Mouse (Mus musculus) layer of hippocampus, postnatal 36 days (tissue): Measurements from ENCODE around the gene Cdc6. TPM values are rescaled to one million over a fixed set of nuclear protein-coding genes. Genes with fewer than 3 reads are reported as not detected.
"Not testable (repeated sequence)": the region's sequence is repeated elsewhere in the genome, so short reads cannot be mapped to it uniquely, and the experiment has no call there.

Experiments used
- DNase-seq, 2 experiments: peaks; one replicate each; pipeline ENCODE4 v3.0.0; 2022
- total RNA-seq, 2 experiments: library from RNA; stranded (reverse); gene quantifications; 2 replicates each; pipeline ENCODE4 v1.2.3; 2021

Cdc6 gene
- total RNA-seq, 2 experiments from 2014 or later: 0.50 to 0.88 TPM

GRCm38 (mm10) chr11:98909654-98910053, 2.1 kb downstream of the Cdc6 start:
- DNase-seq: peak; percentile 52 to 65

GRCm38 (mm10) chr11:98910415-98910814, 2.8 kb downstream of the Cdc6 start:
- no peak for DNase-seq

- DNase-seq: no peak
Measured at GRCm38 (mm10) chr11:98911498-98911897, 3.9 kb downstream of the Cdc6 start.

- no peak for DNase-seq
Measured at GRCm38 (mm10) chr11:98914196-98914595, 6.6 kb downstream of the Cdc6 start.

- DNase-seq: not testable (repeated sequence)
Measured at GRCm38 (mm10) chr11:98916376-98916775, 8.8 kb downstream of the Cdc6 start.

GRCm38 (mm10) chr11:98917428-98918005, 9.9 kb downstream of the Cdc6 start:
- DNase-seq: no peak

- no peak for DNase-seq
Measured at GRCm38 (mm10) chr11:98918231-98918630, 10.6 kb downstream of the Cdc6 start.

- DNase-seq: no peak
Measured at GRCm38 (mm10) chr11:98919009-98919408, 11.4 kb downstream of the Cdc6 start.

- DNase-seq: not testable (repeated sequence)
Measured at GRCm38 (mm10) chr11:98921813-98922212, 14.2 kb downstream of the Cdc6 start.

- peak in 1 of 2 experiments; percentile 51 for DNase-seq
Measured at GRCm38 (mm10) chr11:98922307-98922706, 14.7 kb downstream of the Cdc6 start.

- DNase-seq: not testable (repeated sequence)
Measured at GRCm38 (mm10) chr11:98922851-98923711, 15.5 kb downstream of the Cdc6 start.

GRCm38 (mm10) chr11:98924633-98925175, 17.1 kb downstream of the Cdc6 start:
- DNase-seq: no peak

GRCm38 (mm10) chr11:98925265-98925721, 17.7 kb downstream of the Cdc6 start:
- no peak for DNase-seq

- no peak for DNase-seq
Measured at GRCm38 (mm10) chr11:98925868-98926311, 18.3 kb downstream of the Cdc6 start.

- no peak for DNase-seq
Measured at GRCm38 (mm10) chr11:98926553-98926952, 19.0 kb downstream of the Cdc6 start.

GRCm38 (mm10) chr11:98927438-98928076, 20.0 kb downstream of the Cdc6 start, which contains the start of gene Rara:
Rara (plus strand) TSS chr11:98927818.
- DNase-seq: no peak

- DNase-seq: no peak
Measured at GRCm38 (mm10) chr11:98928186-98928893, 20.7 kb downstream of the Cdc6 start.

GRCm38 (mm10) chr11:98929503-98929902, 21.9 kb downstream of the Cdc6 start:
- DNase-seq: no peak

GRCm38 (mm10) chr11:98930127-98930601, 22.6 kb downstream of the Cdc6 start:
- no peak for DNase-seq

GRCm38 (mm10) chr11:98930773-98931512, 23.3 kb downstream of the Cdc6 start:
- DNase-seq: no peak
